Mouse (Mus musculus) layer of hippocampus, adult 2 months (tissue): ENCODE results near the gene RPS10-NUDT3. TPM values are rescaled to one million over a fixed set of nuclear protein-coding genes. Genes with fewer than 3 reads are reported as not detected.

Experiments used
- DNase-seq, 2 experiments: peaks; one replicate each; pipeline ENCODE4 v3.0.0; 2022; ENCODE audit warnings: low spot score in 2 of 2
- H3K27ac ChIP-seq: fragments of 200-600 bp; 2 replicates; pipeline ENCODE4 v1.8.1; 2022
- H3K4me3 ChIP-seq: fragments of 200-600 bp; 2 replicates; pipeline ENCODE4 v1.8.1; 2022; ENCODE audit warnings: mild to moderate bottlenecking
- CTCF ChIP-seq: fragments of 200-600 bp; conservative IDR thresholded peaks from 2 replicates; pipeline ENCODE4 v1.8.1; 2022; ENCODE audit warnings: antibody characterized with exemption, mild to moderate bottlenecking, moderate library complexity
- long read RNA-seq, 2 experiments: library from polyadenylated mRNA; stranded (forward); transcript quantifications; one replicate each; pipeline ENCODE4 v2.0.0; 2021; ENCODE audit warnings: borderline mapping rate in 2 of 2
- total RNA-seq, 2 experiments: library from RNA; stranded (reverse); gene quantifications; 2 replicates each; pipeline ENCODE4 v1.2.3; 2021

Gene RPS10-NUDT3
- total RNA-seq: not detected
- long read RNA-seq, experiment 1, partial matches to known transcripts: 1 of 2 reads
- long read RNA-seq, experiment 1, other reads (novel, unspliced or antisense): 1 of 2 reads
- long read RNA-seq, experiment 2, partial matches to known transcripts: 0 of 2 reads
- long read RNA-seq, experiment 2, other reads (novel, unspliced or antisense): 2 of 2 reads

DNA sequence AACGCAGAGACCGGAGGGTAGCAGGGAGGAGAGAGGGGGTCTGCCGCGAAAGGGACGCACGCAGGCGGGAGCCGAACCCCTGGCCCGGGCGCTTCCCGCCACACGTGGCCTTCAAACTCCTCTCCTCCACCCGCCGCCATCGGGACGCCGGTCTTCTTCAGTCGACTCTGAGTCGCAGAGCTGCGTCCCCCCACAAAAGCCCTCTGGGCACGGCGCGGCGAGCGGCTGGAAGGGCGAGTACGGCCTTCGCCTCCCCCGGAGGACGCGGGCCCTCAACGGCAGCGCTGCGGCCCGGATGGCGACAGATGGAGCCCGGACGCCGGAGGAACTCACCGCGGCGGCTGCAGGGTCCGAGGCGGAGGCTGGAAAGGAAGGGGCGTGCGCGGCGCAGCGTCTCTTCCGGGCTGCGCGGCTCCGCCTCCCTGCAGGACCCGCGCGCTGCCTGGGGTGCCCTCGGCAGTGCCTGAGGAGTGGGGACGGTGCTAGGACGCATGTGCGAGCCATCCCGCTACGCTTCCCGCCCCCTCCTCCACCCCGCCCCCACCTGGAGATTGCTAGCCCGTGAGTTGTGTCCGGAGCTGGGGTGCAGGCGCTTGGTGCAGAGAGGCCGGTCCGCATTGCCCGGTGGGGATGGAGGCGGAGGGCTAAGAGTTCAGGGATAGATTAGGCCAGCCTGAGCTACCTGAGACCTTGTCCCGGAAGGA lies at the start of gene RPS10-NUDT3:
TSS of gene RPS10-NUDT3 (minus strand) at position 352 of the 704 bp plus-strand sequence.
- peak; percentile 86 to 87 for DNase-seq
- Histone ChIP-seq H3K27ac (peak within 1 kb of the TSS; percentile 90), H3K4me3 (peak within 1 kb of the TSS; percentile 95)
- peak; percentile 36; the same call in 1 of the 2 replicates for TF ChIP-seq CTCF

GRCm38 (mm10) chr17:27678924-27679813 lies 44.1 kb upstream of the RPS10-NUDT3 start:
- peak overlapping the region; percentile 85 for H3K27ac ChIP-seq
- TF ChIP-seq CTCF: no peak
- H3K4me3 ChIP-seq: no peak overlapping the region
- DNase-seq: peak; percentile 49 to 57

DNA sequence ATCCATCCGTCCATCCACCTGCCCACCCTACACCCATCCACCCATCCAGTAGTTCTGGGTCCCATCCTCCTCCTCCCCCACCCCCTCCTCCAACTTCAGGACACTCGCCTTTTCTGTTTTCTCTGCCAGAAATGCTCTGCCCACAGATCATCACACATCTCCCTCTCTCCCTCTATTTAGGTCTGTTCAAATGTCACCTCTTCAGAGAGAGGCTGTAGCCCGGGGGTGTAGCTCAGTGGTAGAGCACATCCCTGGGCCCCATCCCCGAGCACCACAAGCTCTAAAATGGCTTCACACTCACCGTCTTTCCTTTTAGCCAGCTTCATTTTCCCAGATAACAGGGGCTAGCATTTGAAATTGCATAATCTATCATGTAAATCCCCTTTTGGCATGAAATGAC lies 42.7 kb upstream of the RPS10-NUDT3 start:
- H3K27ac ChIP-seq: peak overlapping the region; percentile 85
- H3K4me3 ChIP-seq: no peak overlapping the region
- no peak for DNase-seq
- no peak for TF ChIP-seq CTCF

GRCm38 (mm10) chr17:27676270-27676669 lies 41.2 kb upstream of the RPS10-NUDT3 start:
- no peak for DNase-seq
- H3K27ac ChIP-seq: peak overlapping the region; percentile 69; the same call in 1 of the 2 replicates
- no peak for TF ChIP-seq CTCF
- no peak overlapping the region for H3K4me3 ChIP-seq

- peak; percentile 59 for TF ChIP-seq CTCF
- H3K27ac ChIP-seq: peak overlapping the region; percentile 69
- DNase-seq: no peak
- H3K4me3 ChIP-seq: no peak overlapping the region
Observed at GRCm38 (mm10) chr17:27675453-27675852, 40.4 kb upstream of the RPS10-NUDT3 start.

GRCm38 (mm10) chr17:27673945-27674344 lies 38.9 kb upstream of the RPS10-NUDT3 start:
- H3K27ac ChIP-seq: peak overlapping the region; percentile 76
- DNase-seq: no peak
- TF ChIP-seq CTCF: no peak
- no peak overlapping the region for H3K4me3 ChIP-seq

DNA sequence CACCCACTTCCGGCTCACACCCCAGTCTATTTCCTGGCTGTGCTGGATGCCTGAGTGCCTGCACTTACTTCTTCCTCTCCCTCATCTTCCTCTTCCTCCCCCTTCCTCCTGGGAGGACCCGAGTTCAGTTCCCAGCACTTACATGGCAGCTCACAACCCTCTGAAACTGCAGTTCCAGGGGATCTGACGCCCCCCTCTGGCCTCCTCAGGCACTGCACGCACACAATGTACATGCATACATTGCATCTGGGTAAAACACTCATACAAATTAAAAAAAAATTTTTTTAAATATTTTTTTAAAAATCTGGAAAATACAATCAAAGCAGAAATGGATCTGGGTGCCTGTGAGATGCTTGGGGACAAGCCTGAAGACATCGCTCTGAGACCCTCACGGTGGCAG lies 36.7 kb upstream of the RPS10-NUDT3 start:
- H3K4me3 ChIP-seq: no peak overlapping the region
- no peak for DNase-seq
- peak; percentile 58 for TF ChIP-seq CTCF
- H3K27ac ChIP-seq: no peak overlapping the region

GRCm38 (mm10) chr17:27658767-27659166 lies 23.7 kb upstream of the RPS10-NUDT3 start:
- no peak for TF ChIP-seq CTCF
- Histone ChIP-seq H3K27ac (no peak overlapping the region), H3K4me3 (no peak overlapping the region)
- DNase-seq: no peak

DNA sequence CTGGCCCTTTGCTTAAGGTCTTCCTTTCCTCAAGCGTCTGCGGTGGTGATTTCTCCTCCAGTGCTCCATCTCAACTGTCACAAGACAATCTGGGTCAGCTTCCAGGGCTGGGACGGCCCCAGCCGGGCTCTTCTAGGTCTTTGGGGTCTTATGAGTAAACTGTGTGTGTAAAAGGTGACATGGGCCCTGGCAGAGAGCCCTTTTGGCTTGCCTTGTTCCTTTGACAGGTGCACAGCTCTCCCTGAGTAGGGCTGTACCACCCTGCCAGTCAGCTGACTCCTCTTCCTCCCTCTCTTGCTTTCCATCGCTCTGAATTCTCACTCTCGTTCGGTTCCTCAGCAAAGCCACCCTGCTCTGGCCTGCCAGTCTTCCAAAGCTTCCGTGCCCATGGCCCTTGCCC lies 22.1 kb upstream of the RPS10-NUDT3 start:
- H3K27ac ChIP-seq: peak overlapping the region; percentile 96
- peak overlapping the region; percentile 73 for H3K4me3 ChIP-seq
- DNase-seq: no peak
- no peak for TF ChIP-seq CTCF

GRCm38 (mm10) chr17:27656414-27656813 lies 21.4 kb upstream of the RPS10-NUDT3 start:
- H3K4me3 ChIP-seq: peak overlapping the region; percentile 73
- peak overlapping the region; percentile 96 for H3K27ac ChIP-seq
- TF ChIP-seq CTCF: no peak
- no peak for DNase-seq

DNA sequence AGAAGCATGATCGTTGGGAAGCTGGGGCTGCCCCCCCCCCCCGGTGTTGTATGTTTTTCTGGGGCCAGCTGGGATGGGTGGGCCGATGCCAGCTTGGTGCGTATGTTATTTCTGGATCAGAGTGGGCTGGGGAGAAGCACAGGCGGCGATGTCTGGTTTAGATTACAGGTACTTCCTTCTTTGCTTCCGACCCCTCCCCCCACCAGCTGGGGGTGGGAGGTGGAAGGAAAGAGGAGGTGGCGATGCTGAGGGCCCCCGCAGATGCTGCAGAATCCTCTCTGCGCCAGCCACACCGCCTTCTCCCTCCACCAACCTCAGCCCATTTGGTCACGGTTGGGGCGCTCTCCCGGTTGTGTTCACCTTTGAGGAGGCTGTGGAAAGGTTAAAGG lies 21.0 kb upstream of the RPS10-NUDT3 start:
- Histone ChIP-seq H3K4me3 (peak overlapping the region; percentile 73), H3K27ac (peak overlapping the region; percentile 96)
- no peak for TF ChIP-seq CTCF
- peak; percentile 83 to 84 for DNase-seq

- TF ChIP-seq CTCF: no peak
- peak; percentile 74 to 75 for DNase-seq
- Histone ChIP-seq H3K27ac (peak within 1 kb of the TSS; percentile 96), H3K4me3 (peak within 1 kb of the TSS; percentile 73)
Observed at GRCm38 (mm10) chr17:27655089-27656010, 20.3 kb upstream of the RPS10-NUDT3 start, which contains the start of gene Pacsin1. Gene Pacsin1 (plus strand): TSS chr17:27655509.
